Mouse (Mus musculus): Measurements from ENCODE around the gene Rab23. TPM values are rescaled to one million over a fixed set of nuclear protein-coding genes. Genes with fewer than 3 reads are reported as not detected.

The Rab23 gene
- polyA plus RNA-seq, 1 experiment from 2014 or later = 30.3 TPM

DNA sequence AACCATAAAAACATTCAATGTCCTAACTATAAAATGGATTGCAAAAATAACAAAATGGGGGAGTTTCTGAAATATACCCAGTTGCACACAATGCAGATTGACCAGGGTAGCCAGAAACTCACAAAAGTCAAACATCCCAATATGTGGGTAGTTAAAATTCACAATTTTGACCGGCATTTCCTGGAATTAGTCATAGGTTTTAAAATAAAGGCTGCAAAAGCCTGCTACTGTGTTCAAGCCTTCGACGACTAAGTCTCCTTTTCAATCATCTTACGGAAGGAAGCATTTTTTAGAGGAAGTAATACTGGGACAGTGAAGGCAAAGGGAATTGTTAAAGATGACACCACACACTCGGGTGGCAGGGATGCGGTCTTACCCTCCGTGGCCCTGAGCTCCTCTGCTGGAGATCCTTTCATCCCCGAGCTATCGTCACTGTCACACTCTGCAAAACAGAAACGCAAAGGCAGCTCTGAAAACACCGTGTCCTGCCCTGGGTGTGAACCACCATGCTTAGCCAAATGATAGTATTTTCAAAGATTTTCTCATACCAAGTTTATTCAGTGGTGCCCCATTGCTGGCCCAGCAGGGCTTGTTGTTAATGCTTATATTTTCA lies 45.9 kb downstream of the Rab23 start:
- H3K36me3 ChIP-seq (ENCODE audit: control insufficient read depth, insufficient read depth, low read length) = peaks cover 15% of the 10 kb centered on the region

DNA sequence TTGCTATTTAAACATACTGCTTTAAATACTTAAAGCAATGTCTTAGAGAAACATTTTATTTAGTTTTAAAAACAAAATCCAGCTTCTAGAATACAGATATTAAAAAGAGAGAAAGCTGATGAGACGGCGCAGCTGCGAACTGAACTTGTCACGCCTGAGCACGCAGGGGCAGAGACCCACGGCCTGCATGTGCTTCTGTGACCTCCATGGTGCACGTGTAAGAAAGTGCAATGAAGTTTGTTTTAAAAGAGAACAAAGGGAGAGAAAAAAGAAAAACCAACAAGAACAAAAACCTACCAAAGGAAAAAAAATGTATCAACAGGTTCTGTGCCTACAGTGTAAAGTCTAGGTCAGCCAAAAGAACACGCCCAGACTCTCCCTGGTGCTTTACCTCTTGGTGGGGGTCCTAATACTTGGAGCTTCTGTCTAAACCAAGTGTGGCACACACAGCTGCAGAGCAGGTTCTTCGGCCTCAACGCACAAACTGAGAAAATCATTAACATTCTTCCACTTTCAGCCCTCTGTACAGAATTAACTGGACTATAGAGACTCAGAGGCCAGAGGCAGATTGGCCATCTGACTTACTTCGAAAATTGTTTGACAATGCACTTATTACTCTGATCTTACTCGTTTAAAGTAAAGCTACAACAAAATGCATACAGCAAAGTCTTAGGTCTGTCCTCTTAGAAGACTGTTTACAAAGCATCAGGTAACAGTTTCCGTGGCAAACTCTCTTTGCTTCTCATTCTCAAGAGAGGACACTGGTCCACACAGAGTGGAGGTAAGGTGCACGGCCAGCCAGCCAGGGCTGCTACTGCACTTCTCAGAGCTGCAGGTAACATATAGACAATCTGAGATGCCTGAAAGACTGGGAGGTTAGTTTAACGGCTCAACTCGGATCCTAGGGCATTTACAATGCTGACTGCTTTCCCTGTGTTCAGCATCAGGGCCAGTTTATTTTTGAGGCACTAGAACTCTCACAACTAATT lies 47.1 kb downstream of the Rab23 start:
- 61% methylated on average over 16 of the region's 16 CpGs for WGBS
- H3K27me3 ChIP-seq (ENCODE audit: control insufficient read depth, insufficient read depth, low read length) = no peaks in the 10 kb centered on the region
- H3K27ac ChIP-seq (ENCODE audit: low read length) = no peak overlapping the region
- H3K4me1 ChIP-seq (ENCODE audit: control insufficient read depth, insufficient read depth, low read length) = no peaks in the 10 kb centered on the region
- no peaks in the 10 kb centered on the region for H3K9me3 ChIP-seq (ENCODE audit: control insufficient read depth, low read depth, low read length)
- H3K4me3 ChIP-seq (ENCODE audit: low read depth, low read length) = no peak overlapping the region
- peaks cover 17% of the 10 kb centered on the region for H3K36me3 ChIP-seq (ENCODE audit: control insufficient read depth, insufficient read depth, low read length)
- H3K9ac ChIP-seq (replicated peaks; ENCODE audit: low read depth, low read length) = no peak overlapping the region
- H3K4me2 ChIP-seq (replicated peaks; ENCODE audit: low read depth, low read length) = no peak overlapping the region
- peak; percentile 58; the same call in 1 of the 2 replicates for ATAC-seq (ENCODE audit: insufficient number of reproducible peaks, insufficient read depth, low FRiP score, low read depth)

More for the DNA sequence above, 45.9 kb downstream of the Rab23 start:
- Histone ChIP-seq H3K4me2 (replicated peaks; ENCODE audit: low read depth, low read length) (no peak overlapping the region), H3K4me3 (ENCODE audit: low read depth, low read length) (no peak overlapping the region), H3K9ac (replicated peaks; ENCODE audit: low read depth, low read length) (no peak overlapping the region), H3K9me3 (ENCODE audit: control insufficient read depth, low read depth, low read length) (no peaks in the 10 kb centered on the region), H3K27ac (ENCODE audit: low read length) (no peak overlapping the region), H3K27me3 (ENCODE audit: control insufficient read depth, insufficient read depth, low read length) (no peaks in the 10 kb centered on the region), H3K4me1 (ENCODE audit: control insufficient read depth, insufficient read depth, low read length) (no peaks in the 10 kb centered on the region)
- no peak for ATAC-seq (ENCODE audit: insufficient number of reproducible peaks, insufficient read depth, low FRiP score, low read depth)
- 90% methylated on average over 11 of the region's 11 CpGs for WGBS

DNA sequence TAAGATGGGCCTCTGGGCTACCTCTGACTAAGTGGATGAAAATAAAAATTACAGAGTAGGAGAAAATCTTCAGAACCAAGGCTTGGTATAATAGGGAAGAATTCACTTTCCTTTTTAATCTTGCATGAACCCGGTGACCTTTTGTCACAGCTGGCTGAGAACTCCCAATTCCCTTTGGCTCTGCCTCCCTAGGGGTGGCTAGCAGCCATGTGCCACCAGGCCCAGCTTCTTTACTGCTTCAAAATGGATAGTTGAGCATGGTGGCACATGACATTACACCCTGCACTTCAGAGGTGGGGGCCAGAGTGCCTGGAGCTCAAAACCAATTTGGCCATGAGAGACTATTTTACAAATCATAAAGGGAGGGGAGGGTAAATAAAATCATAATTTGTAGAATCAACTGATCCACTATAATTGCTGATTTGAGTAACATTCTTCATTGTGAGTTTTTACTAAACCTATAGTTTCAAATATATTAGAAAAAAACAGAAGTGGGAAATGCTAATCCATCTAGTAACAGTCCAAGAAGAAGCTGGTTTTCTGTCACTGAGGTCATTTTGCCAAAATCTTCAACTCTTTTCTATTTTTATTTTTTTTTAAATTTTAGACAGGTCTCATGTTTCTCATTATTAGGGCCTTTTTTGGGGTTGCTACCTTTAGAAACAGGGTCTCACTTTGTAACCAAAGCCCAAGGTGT lies 48.6 kb downstream of the Rab23 start:
- Histone ChIP-seq H3K36me3 (ENCODE audit: control insufficient read depth, insufficient read depth, low read length) (peaks cover 17% of the 10 kb centered on the region), H3K9ac (replicated peaks; ENCODE audit: low read depth, low read length) (no peak overlapping the region)

DNA sequence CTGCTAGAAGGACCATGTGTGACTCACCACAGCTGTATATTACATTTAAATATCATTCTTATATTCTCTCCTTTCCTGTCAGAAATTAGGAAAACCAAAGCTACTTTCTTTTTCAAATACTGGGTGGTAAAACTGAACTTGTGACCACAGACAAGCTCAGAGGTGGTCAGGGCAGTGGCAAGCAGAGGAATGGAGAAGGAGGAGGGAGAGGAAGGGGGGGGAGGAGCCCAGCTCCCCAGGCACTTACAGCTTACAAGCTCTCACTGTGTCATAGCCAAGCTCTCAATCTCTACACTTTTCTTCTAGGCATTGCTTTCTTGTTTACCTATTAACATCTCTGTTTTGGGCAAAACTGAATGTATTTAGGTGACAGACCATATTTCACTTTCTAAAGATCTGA lies 49.1 kb downstream of the Rab23 start:
- no peak overlapping the region for H3K9ac ChIP-seq (replicated peaks; ENCODE audit: low read depth, low read length)
- H3K4me1 ChIP-seq (ENCODE audit: control insufficient read depth, insufficient read depth, low read length) = no peaks in the 10 kb centered on the region
- H3K4me2 ChIP-seq (replicated peaks; ENCODE audit: low read depth, low read length) = no peak overlapping the region
- H3K9me3 ChIP-seq (ENCODE audit: control insufficient read depth, low read depth, low read length) = no peaks in the 10 kb centered on the region
- H3K27ac ChIP-seq (ENCODE audit: low read length) = no peak overlapping the region
- no peak overlapping the region for H3K4me3 ChIP-seq (ENCODE audit: low read depth, low read length)
- no peak for ATAC-seq (ENCODE audit: insufficient number of reproducible peaks, insufficient read depth, low FRiP score, low read depth)
- peaks cover 17% of the 10 kb centered on the region for H3K36me3 ChIP-seq (ENCODE audit: control insufficient read depth, insufficient read depth, low read length)
- no peaks in the 10 kb centered on the region for H3K27me3 ChIP-seq (ENCODE audit: control insufficient read depth, insufficient read depth, low read length)

More for the DNA sequence above, 48.6 kb downstream of the Rab23 start:
- Histone ChIP-seq H3K27me3 (ENCODE audit: control insufficient read depth, insufficient read depth, low read length) (no peaks in the 10 kb centered on the region), H3K4me2 (replicated peaks; ENCODE audit: low read depth, low read length) (no peak overlapping the region), H3K27ac (ENCODE audit: low read length) (no peak overlapping the region), H3K9me3 (ENCODE audit: control insufficient read depth, low read depth, low read length) (no peaks in the 10 kb centered on the region), H3K4me3 (ENCODE audit: low read depth, low read length) (no peak overlapping the region), H3K4me1 (ENCODE audit: control insufficient read depth, insufficient read depth, low read length) (no peaks in the 10 kb centered on the region)
- WGBS = 88% methylated on average over 1 of the region's 1 CpGs
- no peak for ATAC-seq (ENCODE audit: insufficient number of reproducible peaks, insufficient read depth, low FRiP score, low read depth)

DNA sequence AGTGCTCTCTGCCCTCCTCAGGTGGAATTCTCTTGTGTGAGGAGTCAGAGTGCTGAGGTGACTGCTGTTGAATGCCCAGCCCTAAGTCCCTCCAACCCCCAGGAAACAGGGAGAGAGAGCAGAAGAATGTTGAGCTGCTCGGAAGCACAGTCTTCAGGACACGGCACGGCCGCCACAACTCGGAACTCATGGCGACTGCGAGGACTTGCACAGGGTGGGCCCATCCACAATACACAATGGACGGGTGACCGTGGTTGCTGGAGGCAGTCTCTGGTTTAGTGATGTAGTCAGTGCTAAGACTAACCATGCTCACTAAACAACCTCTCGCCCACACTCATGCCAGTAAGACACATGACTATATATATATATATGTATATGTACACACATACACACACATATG lies 51.9 kb downstream of the Rab23 start:
- no peak overlapping the region for H3K9ac ChIP-seq (replicated peaks; ENCODE audit: low read depth, low read length)
- peaks cover 23% of the 10 kb centered on the region for H3K36me3 ChIP-seq (ENCODE audit: control insufficient read depth, insufficient read depth, low read length)
- no peak overlapping the region for H3K4me2 ChIP-seq (replicated peaks; ENCODE audit: low read depth, low read length)
- H3K9me3 ChIP-seq (ENCODE audit: control insufficient read depth, low read depth, low read length) = no peaks in the 10 kb centered on the region
- no peak overlapping the region for H3K4me3 ChIP-seq (ENCODE audit: low read depth, low read length)
- ATAC-seq (ENCODE audit: insufficient number of reproducible peaks, insufficient read depth, low FRiP score, low read depth) = no peak
- 94% methylated on average over 10 of the region's 10 CpGs for WGBS
- H3K27me3 ChIP-seq (ENCODE audit: control insufficient read depth, insufficient read depth, low read length) = no peaks in the 10 kb centered on the region
- H3K27ac ChIP-seq (ENCODE audit: low read length) = no peak overlapping the region
- no peaks in the 10 kb centered on the region for H3K4me1 ChIP-seq (ENCODE audit: control insufficient read depth, insufficient read depth, low read length)

DNA sequence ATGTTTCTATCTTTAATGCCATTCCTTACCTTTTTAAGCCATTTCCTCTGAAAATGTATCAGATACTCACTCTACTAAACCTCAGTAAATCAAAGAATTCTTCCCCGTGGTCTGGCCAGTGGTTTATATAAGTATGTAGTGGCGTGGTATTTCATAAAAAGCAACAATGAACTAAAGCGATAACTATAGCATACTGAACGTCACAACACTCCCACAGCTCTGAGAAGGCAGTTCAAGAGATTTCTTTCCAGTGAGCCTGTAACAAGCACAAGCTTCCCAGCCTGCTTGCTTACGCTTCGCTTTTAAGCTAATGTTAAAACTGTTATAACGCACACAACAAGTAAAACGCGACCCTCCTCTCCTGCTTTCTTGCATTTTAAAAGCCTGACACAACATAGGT lies 52.4 kb downstream of the Rab23 start:
- no peak overlapping the region for H3K9ac ChIP-seq (replicated peaks; ENCODE audit: low read depth, low read length)
- no peak overlapping the region for H3K4me2 ChIP-seq (replicated peaks; ENCODE audit: low read depth, low read length)

DNA sequence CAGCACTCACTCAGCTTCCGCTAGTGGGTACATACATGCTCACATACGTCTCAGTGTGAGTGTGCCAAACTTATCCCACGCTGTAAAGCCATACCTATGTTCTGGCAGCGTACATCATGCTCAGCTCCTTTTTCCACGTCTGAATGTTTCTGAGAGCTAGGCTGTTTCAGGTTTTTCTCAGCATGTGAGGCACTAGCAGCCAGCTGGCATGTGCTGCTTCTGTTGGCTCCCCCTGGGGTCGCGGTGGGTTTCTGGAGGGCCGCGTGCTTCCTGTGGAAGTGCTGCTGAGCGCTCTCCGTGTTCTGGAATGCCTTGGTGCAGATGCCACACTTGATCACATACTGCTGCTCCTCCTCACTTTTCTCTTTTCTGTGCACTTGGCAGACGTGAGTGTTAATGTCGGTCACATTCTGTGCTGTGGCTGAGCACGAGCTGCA lies 56.5 kb downstream of the Rab23 start:
- Histone ChIP-seq H3K27ac (ENCODE audit: low read length) (no peak overlapping the region), H3K4me2 (replicated peaks; ENCODE audit: low read depth, low read length) (no peak overlapping the region), H3K27me3 (ENCODE audit: control insufficient read depth, insufficient read depth, low read length) (no peaks in the 10 kb centered on the region), H3K4me3 (ENCODE audit: low read depth, low read length) (no peak overlapping the region), H3K4me1 (ENCODE audit: control insufficient read depth, insufficient read depth, low read length) (no peaks in the 10 kb centered on the region), H3K9me3 (ENCODE audit: control insufficient read depth, low read depth, low read length) (no peaks in the 10 kb centered on the region), H3K9ac (replicated peaks; ENCODE audit: low read depth, low read length) (no peak overlapping the region), H3K36me3 (ENCODE audit: control insufficient read depth, insufficient read depth, low read length) (peaks cover 13% of the 10 kb centered on the region; the same call in 1 of the 2 replicates)
- 86% methylated on average over 14 of the region's 14 CpGs for WGBS
- ATAC-seq (ENCODE audit: insufficient number of reproducible peaks, insufficient read depth, low FRiP score, low read depth) = no peak

More for the DNA sequence above, 52.4 kb downstream of the Rab23 start:
- Histone ChIP-seq H3K27ac (ENCODE audit: low read length) (no peak overlapping the region), H3K36me3 (ENCODE audit: control insufficient read depth, insufficient read depth, low read length) (peaks cover 26% of the 10 kb centered on the region), H3K27me3 (ENCODE audit: control insufficient read depth, insufficient read depth, low read length) (no peaks in the 10 kb centered on the region), H3K4me1 (ENCODE audit: control insufficient read depth, insufficient read depth, low read length) (no peaks in the 10 kb centered on the region), H3K4me3 (ENCODE audit: low read depth, low read length) (no peak overlapping the region), H3K9me3 (ENCODE audit: control insufficient read depth, low read depth, low read length) (no peaks in the 10 kb centered on the region)
- no peak for ATAC-seq (ENCODE audit: insufficient number of reproducible peaks, insufficient read depth, low FRiP score, low read depth)
- 91% methylated on average over 9 of the region's 9 CpGs for WGBS

DNA sequence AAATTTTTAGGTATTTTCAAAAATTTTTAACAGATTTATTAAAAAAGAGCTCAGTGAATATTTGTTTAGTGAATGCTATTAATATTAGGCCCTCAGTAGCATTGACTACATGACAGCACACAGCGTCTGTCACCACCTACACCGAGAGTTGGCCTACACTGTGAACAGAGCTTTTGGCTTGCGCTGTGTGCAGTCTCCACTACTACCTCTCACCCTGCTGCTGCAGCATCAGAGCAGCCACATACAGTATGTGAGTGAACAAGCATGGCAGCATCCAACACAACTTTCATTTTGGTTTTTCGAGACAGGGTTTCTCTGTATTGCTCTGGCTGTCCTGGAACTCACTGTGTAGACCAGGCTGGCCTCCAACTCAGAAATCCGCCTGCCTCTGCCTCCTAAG lies 64.9 kb downstream of the Rab23 start:
- Histone ChIP-seq H3K27me3 (ENCODE audit: control insufficient read depth, insufficient read depth, low read length) (no peaks in the 10 kb centered on the region), H3K4me1 (ENCODE audit: control insufficient read depth, insufficient read depth, low read length) (no peaks in the 10 kb centered on the region), H3K36me3 (ENCODE audit: control insufficient read depth, insufficient read depth, low read length) (peaks cover 9% of the 10 kb centered on the region), H3K9ac (replicated peaks; ENCODE audit: low read depth, low read length) (no peak overlapping the region), H3K4me2 (replicated peaks; ENCODE audit: low read depth, low read length) (no peak overlapping the region), H3K27ac (ENCODE audit: low read length) (no peak overlapping the region), H3K9me3 (ENCODE audit: control insufficient read depth, low read depth, low read length) (no peaks in the 10 kb centered on the region), H3K4me3 (ENCODE audit: low read depth, low read length) (no peak overlapping the region)
- WGBS = 94% methylated on average over 5 of the region's 5 CpGs
- ATAC-seq (ENCODE audit: insufficient number of reproducible peaks, insufficient read depth, low FRiP score, low read depth) = no peak
